ENCODE assay signal across 26 mouse cellular contexts in genomic region chr10:18772537-18773179, GRCm38 (mm10). TPM values are rescaled to one million over a fixed set of nuclear protein-coding genes. Genes with fewer than 3 reads are reported as not detected.
DNase-seq lines count a peak whose midpoint lies in the region; ATAC-seq lines count a peak whose summit lies in the region.
"Had no signal": no experiment of that assay in that cellular context is flagged by ENCODE, and none has a peak within 500 bp of the region (broad histone marks: within the 10 kb centered on the region; RNA-seq: fewer than 3 reads in every experiment).

No protein-coding gene starts in this region.

- H3K4me2 ChIP-seq in forebrain, embryonic 13.5 days, result no peak overlapping the region
- H3K4me2 ChIP-seq in forebrain, embryonic 11.5 days (ENCODE audit: low read depth, low read length, severe bottlenecking), result no peak overlapping the region
- H3K4me2 ChIP-seq in heart, embryonic 15.5 days, result no peak overlapping the region
- H3K4me2 ChIP-seq in heart, embryonic 12.5 days, result no peak overlapping the region
- H3K4me2 ChIP-seq in heart, embryonic 16.5 days (ENCODE audit: low read depth, low read length), result no peak overlapping the region
- H3K4me2 ChIP-seq: heart, embryonic 13.5 days; kidney, embryonic 15.5 days; limb, embryonic 13.5 days; liver, embryonic 13.5 days; lung, embryonic 15.5 days; neural tube, embryonic 15.5 days had no signal

- 0 out of 2 replicates have a peak, but pooled peaks cover 13% of the 10 kb centered on the region for H3K4me1 ChIP-seq in forebrain, embryonic 13.5 days
- no peaks in the 10 kb centered on the region for H3K4me1 ChIP-seq in forebrain, embryonic 11.5 days (replicated peaks; ENCODE audit: control insufficient read depth, insufficient read depth, low read length)
- peaks cover 10% of the 10 kb centered on the region for H3K4me1 ChIP-seq in heart, embryonic 15.5 days (replicated peaks)
- peaks cover 9% of the 10 kb centered on the region for H3K4me1 ChIP-seq in heart, embryonic 12.5 days (replicated peaks)
- peaks cover 12% of the 10 kb centered on the region for H3K4me1 ChIP-seq in heart, embryonic 16.5 days (ENCODE audit: control insufficient read depth, insufficient read depth, low read length)
- H3K4me1 ChIP-seq: kidney, embryonic 15.5 days; liver, embryonic 13.5 days; lung, embryonic 15.5 days; neural tube, embryonic 15.5 days had no signal

- no peak overlapping the region for H3K4me3 ChIP-seq in forebrain, embryonic 13.5 days
- no peak overlapping the region for H3K4me3 ChIP-seq in forebrain, embryonic 11.5 days (ENCODE audit: low read depth, low read length)
- H3K4me3 ChIP-seq in heart, embryonic 15.5 days, result no peak overlapping the region
- no peak overlapping the region for H3K4me3 ChIP-seq in heart, embryonic 12.5 days
- H3K4me3 ChIP-seq in heart, embryonic 16.5 days (ENCODE audit: low read length), result no peak overlapping the region
- H3K4me3 ChIP-seq: heart, embryonic 13.5 days; kidney, embryonic 15.5 days; limb, embryonic 13.5 days; liver, embryonic 13.5 days; lung, embryonic 15.5 days; neural tube, embryonic 15.5 days had no signal

- H3K27me3 ChIP-seq in forebrain, embryonic 13.5 days, result no peaks in the 10 kb centered on the region
- H3K27me3 ChIP-seq in forebrain, embryonic 11.5 days (ENCODE audit: control insufficient read depth, insufficient read depth, low read length), result no peaks in the 10 kb centered on the region
- no peaks in the 10 kb centered on the region for H3K27me3 ChIP-seq in heart, embryonic 15.5 days
- H3K27me3 ChIP-seq in heart, embryonic 12.5 days (replicated peaks), result no peaks in the 10 kb centered on the region
- no peaks in the 10 kb centered on the region for H3K27me3 ChIP-seq in heart, embryonic 16.5 days (ENCODE audit: control insufficient read depth, insufficient read depth, low read length)
- H3K27me3 ChIP-seq: heart, embryonic 13.5 days; kidney, embryonic 15.5 days; limb, embryonic 13.5 days; liver, embryonic 13.5 days; lung, embryonic 15.5 days; neural tube, embryonic 15.5 days had no signal

- 69% methylated on average over 4 of the region's 4 CpGs for WGBS in forebrain, embryonic 13.5 days
- WGBS in forebrain, embryonic 11.5 days, result 79% methylated on average over 4 of the region's 4 CpGs
- WGBS in heart, embryonic 15.5 days, result 52% methylated on average over 4 of the region's 4 CpGs
- 46% methylated on average over 4 of the region's 4 CpGs for WGBS in heart, embryonic 12.5 days
- 51% methylated on average over 4 of the region's 4 CpGs for WGBS in heart, embryonic 16.5 days

- H3K36me3 ChIP-seq in forebrain, embryonic 13.5 days (ENCODE audit: poor library complexity, severe bottlenecking), result no peaks in the 10 kb centered on the region
- no peaks in the 10 kb centered on the region for H3K36me3 ChIP-seq in forebrain, embryonic 11.5 days (ENCODE audit: control insufficient read depth, insufficient read depth, low read length)
- no peaks in the 10 kb centered on the region for H3K36me3 ChIP-seq in heart, embryonic 15.5 days
- H3K36me3 ChIP-seq in heart, embryonic 12.5 days, result no peaks in the 10 kb centered on the region
- H3K36me3 ChIP-seq in heart, embryonic 16.5 days (ENCODE audit: control insufficient read depth, insufficient read depth), result no peaks in the 10 kb centered on the region
- H3K36me3 ChIP-seq: heart, embryonic 13.5 days; kidney, embryonic 15.5 days; limb, embryonic 13.5 days; liver, embryonic 13.5 days; lung, embryonic 15.5 days; neural tube, embryonic 15.5 days had no signal

- ATAC-seq in forebrain, embryonic 13.5 days, result peak; percentile 55; the same call in 1 of the 2 replicates
- ATAC-seq in forebrain, embryonic 11.5 days (replicated peaks; ENCODE audit: low FRiP score), result no peak
- ATAC-seq in heart, embryonic 15.5 days (replicated peaks; ENCODE audit: insufficient number of reproducible peaks, insufficient read depth, low FRiP score, low read depth), result no peak; the same call in 1 of the 2 replicates
- no peak for ATAC-seq in heart, embryonic 12.5 days (ENCODE audit: insufficient number of reproducible peaks, low FRiP score)
- ATAC-seq in heart, embryonic 16.5 days (replicated peaks; ENCODE audit: extremely low read depth, insufficient read depth, low FRiP score), result peak; percentile 69

- H3K9me3 ChIP-seq in forebrain, embryonic 13.5 days (replicated peaks), result no peaks in the 10 kb centered on the region
- no peaks in the 10 kb centered on the region for H3K9me3 ChIP-seq in forebrain, embryonic 11.5 days (ENCODE audit: control insufficient read depth, low read length)
- no peaks in the 10 kb centered on the region for H3K9me3 ChIP-seq in heart, embryonic 15.5 days (replicated peaks)
- H3K9me3 ChIP-seq in heart, embryonic 12.5 days (replicated peaks), result no peaks in the 10 kb centered on the region
- no peaks in the 10 kb centered on the region for H3K9me3 ChIP-seq in heart, embryonic 16.5 days (replicated peaks; ENCODE audit: control insufficient read depth, low read length)
- H3K9me3 ChIP-seq: heart, embryonic 13.5 days; kidney, embryonic 15.5 days; limb, embryonic 13.5 days; liver, embryonic 13.5 days; lung, embryonic 15.5 days; neural tube, embryonic 15.5 days had no signal

- no peak overlapping the region for H3K9ac ChIP-seq in forebrain, embryonic 13.5 days
- no peak overlapping the region for H3K9ac ChIP-seq in forebrain, embryonic 11.5 days (ENCODE audit: low read length)
- H3K9ac ChIP-seq in heart, embryonic 15.5 days, result no peak overlapping the region
- no peak overlapping the region for H3K9ac ChIP-seq in heart, embryonic 12.5 days
- no peak overlapping the region for H3K9ac ChIP-seq in heart, embryonic 16.5 days (ENCODE audit: low read length)
- H3K9ac ChIP-seq: heart, embryonic 13.5 days; kidney, embryonic 15.5 days; limb, embryonic 13.5 days; liver, embryonic 13.5 days; lung, embryonic 15.5 days; neural tube, embryonic 15.5 days had no signal

- no peak overlapping the region for H3K27ac ChIP-seq in forebrain, embryonic 13.5 days
- H3K27ac ChIP-seq in forebrain, embryonic 11.5 days (ENCODE audit: low read depth, low read length), result no peak overlapping the region
- H3K27ac ChIP-seq in heart, embryonic 15.5 days, result peak overlapping the region; percentile 49; the same call in 1 of the 2 replicates
- no peak overlapping the region for H3K27ac ChIP-seq in heart, embryonic 12.5 days (ENCODE audit: poor library complexity, severe bottlenecking)
- H3K27ac ChIP-seq in heart, embryonic 16.5 days (ENCODE audit: low read length), result peak overlapping the region; percentile 46; the same call in 1 of the 2 replicates
- H3K27ac ChIP-seq: heart, embryonic 13.5 days; kidney, embryonic 15.5 days; limb, embryonic 13.5 days; liver, embryonic 13.5 days; lung, embryonic 15.5 days; neural tube, embryonic 15.5 days had no signal

- no peak for DNase-seq in forebrain, embryonic 11.5 days (ENCODE audit: low spot score)
- DNase-seq in Muller cell, postnatal 12 days (ENCODE audit: inconsistent ontology term), result peak; percentile 6
- no peak for DNase-seq in frontal cortex, postnatal 14 days (ENCODE audit: low spot score in 2 of 2)
- no peak for DNase-seq in right cerebral cortex, postnatal 14 days
- DNase-seq: adrenal gland, postnatal 25 days; cerebellum, adult 11-12 months; cerebellum, postnatal 14 days; gastrocnemius, postnatal 36 days; kidney, adult 11 months; kidney, postnatal 4 days; liver, embryonic 13.5 days; lung, postnatal 4 days; right cerebral cortex, postnatal 25 days; spleen, adult 18-20 months had no signal

RNA-seq across cellular contexts. Expression of gene Gm4922, which starts 13.9 kb away (rescaled TPM):
- 0.15 TPM in 1 of 2 replicates, not detected in the other for polyA plus RNA-seq in forebrain, embryonic 13.5 days (2015; fragmentation: Nextera tagmentation; extraction: Ambion mirVana)
- 0.17 and 0.28 TPM in 2 replicates for polyA plus RNA-seq in forebrain, embryonic 11.5 days (2014; fragmentation: Nextera tagmentation; extraction: Ambion mirVana)
- polyA plus RNA-seq in heart, embryonic 15.5 days (2015; fragmentation: Nextera tagmentation; extraction: Ambion mirVana), result 0.08 TPM in 1 of 2 replicates, not detected in the other
- polyA plus RNA-seq in heart, embryonic 12.5 days (2016; fragmentation: Nextera tagmentation; extraction: Ambion mirVana), result not detected in 2 replicates
- polyA plus RNA-seq in heart, embryonic 16.5 days (2015; fragmentation: Nextera tagmentation; extraction: Ambion mirVana), result 0.09 TPM in 1 of 2 replicates, not detected in the other
- polyA plus RNA-seq: embryonic facial prominence, embryonic 11.5 days; heart, embryonic 13.5 days; hindbrain, embryonic 11.5 days; kidney, embryonic 15.5 days; limb, embryonic 13.5 days; liver, embryonic 13.5 days; lung, embryonic 15.5 days; urinary bladder, adult 2 months had no signal

RNA-seq across cellular contexts. Expression of gene Arfgef3, which starts 28.9 kb away (rescaled TPM):
- polyA plus RNA-seq in forebrain, embryonic 13.5 days (2015; fragmentation: Nextera tagmentation; extraction: Ambion mirVana), result 1.8 and 2.4 TPM in 2 replicates
- 1.3 and 1.4 TPM in 2 replicates for polyA plus RNA-seq in forebrain, embryonic 11.5 days (2014; fragmentation: Nextera tagmentation; extraction: Ambion mirVana)
- 0.29 and 0.53 TPM in 2 replicates for polyA plus RNA-seq in heart, embryonic 15.5 days (2015; fragmentation: Nextera tagmentation; extraction: Ambion mirVana)
- 0.57 and 0.69 TPM in 2 replicates for polyA plus RNA-seq in heart, embryonic 12.5 days (2016; fragmentation: Nextera tagmentation; extraction: Ambion mirVana)
- polyA plus RNA-seq in heart, embryonic 16.5 days (2015; fragmentation: Nextera tagmentation; extraction: Ambion mirVana), result 0.34 and 0.71 TPM in 2 replicates

Comparison
In these comparisons a context has a peak if more than half of its experiments do, and no peak if none do; other contexts are left out.
1. ATAC-seq: peak in forebrain, embryonic 13.5 days (single experiment) and heart, embryonic 16.5 days (single experiment); none in forebrain, embryonic 11.5 days (single experiment), heart, embryonic 15.5 days (single experiment) and heart, embryonic 12.5 days (single experiment).
2. H3K27ac ChIP-seq: peak in heart, embryonic 15.5 days (single experiment) and heart, embryonic 16.5 days (single experiment); none in forebrain, embryonic 13.5 days (single experiment), forebrain, embryonic 11.5 days (single experiment) and heart, embryonic 12.5 days (single experiment).